Mouse (Mus musculus) frontal cortex, adult (tissue): ENCODE measurements at regions not wholly inside any gene's neighbourhood (a gene's known extent, or its start where the extent isn't known, plus 50 kb on each side); places are given as distances from the start of the nearest gene placed in this dataset.
"Not testable (repeated sequence)": the region's sequence is repeated elsewhere in the genome, so short reads cannot be mapped to it uniquely, and the experiment has no call there.

Source experiments
- ATAC-seq: cut with Nextera tagmentation; 2 replicates; pipeline ENCODE4 v1.9.2; 2017; ENCODE audit warnings: mild to moderate bottlenecking, moderate library complexity, mixed read lengths; ENCODE audit not compliant: low TSS enrichment

DNA sequence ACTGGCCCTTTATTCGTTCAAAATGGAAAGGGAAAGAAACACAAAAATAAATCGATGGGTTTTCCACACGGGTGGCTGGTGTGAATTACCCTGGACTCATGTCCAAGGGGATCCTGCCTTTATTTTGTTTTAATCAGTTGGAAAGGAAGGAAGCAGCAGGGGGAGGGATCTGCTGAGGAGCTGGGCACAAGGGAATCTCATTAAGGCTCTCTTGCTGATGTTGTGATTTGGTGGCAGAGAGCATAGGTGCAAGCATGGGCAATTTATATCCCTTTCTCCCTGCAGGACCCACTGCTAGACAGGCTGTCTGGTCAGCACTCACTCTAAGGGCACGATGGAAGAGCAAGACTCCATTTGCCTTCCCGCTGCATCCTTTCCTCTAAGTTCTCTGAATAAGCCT is 469.2 kb downstream of the Epha7 start:
- no peak for ATAC-seq

DNA sequence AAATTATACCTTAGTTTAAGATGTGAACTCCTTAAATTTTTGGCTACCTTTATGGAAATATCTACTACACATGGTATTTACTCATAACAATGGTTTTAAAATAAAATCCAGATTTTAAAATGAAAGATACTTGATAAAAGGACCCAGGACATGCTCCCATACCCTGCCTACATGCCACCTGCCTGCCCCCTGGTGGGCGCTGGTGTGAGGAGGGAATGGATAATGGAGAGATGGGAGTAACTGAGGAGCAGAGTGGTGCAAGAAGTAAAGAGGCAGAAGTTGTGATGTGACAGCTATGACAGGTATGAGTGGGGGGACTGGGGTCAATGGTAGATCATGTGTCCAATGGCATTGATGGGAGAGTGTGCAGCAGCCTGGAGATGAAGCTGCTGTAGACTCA is 488.4 kb downstream of the Epha7 start:
- no peak for ATAC-seq

DNA sequence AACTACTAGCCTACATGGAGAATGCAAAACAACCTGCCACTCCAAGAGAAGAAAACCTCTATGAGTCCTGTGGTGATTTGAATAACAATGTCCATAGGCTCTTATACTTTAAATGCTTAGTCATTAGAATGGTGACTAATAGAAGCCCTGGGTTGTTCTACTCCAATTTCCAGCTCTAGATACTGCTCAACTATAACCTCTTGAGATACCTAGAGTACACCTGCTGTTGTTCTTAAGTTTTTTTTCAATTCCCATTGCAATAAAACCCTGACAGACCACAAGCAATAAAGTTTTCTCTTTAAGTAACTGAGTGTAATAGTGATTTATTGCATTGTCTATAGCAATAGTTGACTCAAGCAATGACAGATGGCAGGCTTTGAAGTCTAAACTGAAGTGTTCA is 491.0 kb downstream of the Epha7 start:
- ATAC-seq, result no peak

DNA sequence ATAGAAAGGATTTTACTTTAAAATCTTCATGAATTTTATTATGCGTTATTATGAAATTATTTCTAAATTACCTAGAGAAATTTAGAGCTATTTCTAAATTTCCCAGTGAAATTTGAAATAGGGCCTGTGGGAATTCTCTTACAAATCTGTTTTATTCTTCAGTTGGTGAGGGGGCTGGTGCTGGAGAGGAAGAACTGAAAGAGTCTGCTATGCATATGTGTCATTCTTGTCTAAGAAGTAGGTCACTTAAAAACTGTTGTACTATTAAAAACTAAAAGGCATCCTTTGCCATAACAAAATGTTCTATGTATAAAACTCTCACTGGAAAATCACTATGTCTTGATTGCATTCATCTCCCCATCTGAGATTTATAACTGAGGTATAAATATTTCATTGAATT is 494.3 kb downstream of the Epha7 start:
- ATAC-seq, result peak; percentile 95

DNA sequence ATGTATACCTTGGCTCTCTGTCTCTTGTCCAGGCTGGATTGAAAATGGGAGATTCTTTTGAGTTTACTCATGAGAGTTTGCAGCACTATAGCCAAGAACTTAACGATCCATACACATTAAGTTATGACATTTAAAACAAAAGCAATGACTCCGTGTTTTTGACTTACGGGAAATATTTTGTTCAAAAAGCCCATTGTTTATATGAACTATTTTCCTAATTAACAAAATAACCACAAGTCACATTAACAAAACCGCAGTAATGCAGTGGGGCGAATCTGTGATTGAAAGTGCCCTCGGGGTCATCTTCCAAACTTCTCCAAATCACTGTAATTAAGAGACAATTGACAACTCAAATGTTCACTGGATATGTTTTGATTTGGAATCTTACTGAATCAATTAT is 511.0 kb downstream of the Epha7 start:
- no peak for ATAC-seq

DNA sequence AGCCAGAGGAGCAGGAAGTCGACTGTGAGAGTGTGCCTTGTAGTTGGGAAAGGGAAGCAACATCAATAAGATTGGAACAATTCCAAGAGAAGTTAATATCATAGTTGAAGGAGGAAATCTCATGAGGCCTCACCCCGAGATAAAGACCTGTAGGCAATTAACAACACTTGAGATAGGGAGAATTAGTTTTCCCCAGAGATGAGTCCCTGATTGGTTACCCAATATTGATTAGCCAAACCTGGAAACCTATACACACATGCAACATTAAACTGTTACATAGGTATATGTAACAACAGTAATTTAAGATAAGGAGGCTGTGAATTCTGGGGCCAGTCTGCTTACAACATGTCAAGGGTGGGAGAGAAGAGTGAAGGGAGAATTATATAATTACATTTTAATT is 516.2 kb downstream of the Epha7 start:
- ATAC-seq, result no peak

DNA sequence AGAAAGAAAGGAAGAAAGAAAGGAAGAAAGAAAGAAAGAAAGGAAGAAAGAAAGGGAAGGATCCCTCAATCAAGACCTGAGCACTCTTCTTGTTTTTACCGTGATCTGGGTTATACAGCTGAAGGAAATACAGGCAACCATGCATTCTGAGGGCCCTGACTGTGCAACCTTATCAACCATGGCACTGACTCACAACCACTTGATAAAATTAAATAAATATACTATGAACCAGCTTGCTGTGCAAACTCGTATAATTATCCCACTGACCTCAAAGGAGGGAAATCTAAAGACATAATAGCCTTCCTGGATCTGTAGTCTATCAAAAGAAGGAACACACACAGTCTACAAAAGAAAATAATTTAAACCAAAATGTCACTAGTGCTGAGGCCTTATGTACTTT is 518.8 kb downstream of the Epha7 start:
- ATAC-seq, result no peak

DNA sequence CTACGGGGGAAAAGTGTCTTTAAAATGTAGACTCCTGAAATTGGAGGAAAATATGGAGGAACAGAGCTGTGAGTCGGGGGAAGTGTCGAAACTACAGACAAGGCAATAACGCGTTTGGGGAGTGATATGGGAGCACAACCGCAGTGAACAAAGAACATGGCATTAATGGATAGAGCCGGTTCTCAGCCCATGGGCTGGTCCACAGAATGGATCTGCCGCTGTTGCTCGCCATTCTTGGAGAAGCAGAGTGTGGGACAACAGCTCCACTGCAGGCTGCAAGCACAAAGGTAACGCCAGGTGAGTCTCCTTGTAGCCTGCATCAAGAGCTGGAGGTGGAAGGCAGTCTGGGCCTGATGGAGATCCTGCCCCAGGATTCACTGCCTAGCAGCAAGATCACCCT is 524.3 kb downstream of the Epha7 start:
- no peak for ATAC-seq

DNA sequence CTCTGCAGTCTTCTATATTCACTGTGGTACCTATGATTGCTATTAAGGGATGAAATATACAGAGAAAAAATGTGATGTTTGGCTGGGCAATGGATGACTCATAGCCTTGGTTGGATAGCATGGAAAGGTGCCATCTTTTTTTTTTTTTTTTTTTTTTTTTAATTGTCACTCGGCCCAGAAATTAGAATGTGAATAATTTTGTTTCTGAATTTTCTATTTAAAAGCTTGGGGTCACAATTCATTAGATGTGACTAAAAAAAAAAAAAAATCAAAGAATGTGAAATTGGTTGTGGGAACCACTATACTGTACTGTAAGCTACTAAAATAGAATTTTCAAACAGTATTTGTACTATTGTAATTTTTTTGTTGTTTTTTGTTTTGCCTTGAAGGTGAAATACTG is 549.3 kb downstream of the Epha7 start:
- no peak for ATAC-seq

DNA sequence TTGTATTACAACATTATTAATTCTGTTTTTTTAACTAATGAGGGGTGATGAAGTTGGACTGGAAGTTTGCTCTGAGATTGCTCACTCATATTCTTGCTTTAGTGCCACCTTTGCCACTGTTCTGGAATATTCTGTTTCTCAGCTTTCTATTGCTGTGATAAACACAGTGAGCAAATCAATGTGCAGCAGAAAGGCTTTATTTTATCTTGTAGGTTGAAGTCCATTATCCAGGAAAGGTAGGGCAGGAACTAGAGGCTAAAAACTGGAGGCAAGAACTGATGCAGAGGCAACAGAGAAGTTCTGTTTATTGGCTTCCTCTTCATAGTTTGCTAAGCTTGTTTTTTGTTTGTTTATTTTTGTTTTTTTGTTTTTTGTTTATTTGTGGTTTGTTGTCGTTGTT is 576.4 kb downstream of the Epha7 start:
- no peak for ATAC-seq

DNA sequence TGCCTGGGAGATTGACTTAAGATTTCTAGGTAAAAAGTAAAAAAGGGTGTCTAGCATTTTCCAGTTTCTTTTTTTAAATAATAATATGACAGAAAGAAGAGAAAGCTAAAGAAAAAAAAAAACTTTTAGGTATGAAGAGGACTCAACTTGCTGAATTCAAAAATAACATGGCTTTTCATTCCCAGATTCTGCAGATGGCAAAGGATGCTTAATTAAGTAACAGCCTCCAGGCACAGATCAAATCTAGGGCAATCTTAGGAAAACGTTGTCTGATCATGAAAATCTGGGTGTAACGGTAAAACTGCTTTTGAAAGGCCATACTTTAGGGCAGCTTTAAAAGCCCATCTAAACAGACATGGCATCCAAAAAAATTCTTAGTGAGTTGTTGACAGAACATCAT is 577.4 kb downstream of the Epha7 start:
- peak; percentile 90 for ATAC-seq

DNA sequence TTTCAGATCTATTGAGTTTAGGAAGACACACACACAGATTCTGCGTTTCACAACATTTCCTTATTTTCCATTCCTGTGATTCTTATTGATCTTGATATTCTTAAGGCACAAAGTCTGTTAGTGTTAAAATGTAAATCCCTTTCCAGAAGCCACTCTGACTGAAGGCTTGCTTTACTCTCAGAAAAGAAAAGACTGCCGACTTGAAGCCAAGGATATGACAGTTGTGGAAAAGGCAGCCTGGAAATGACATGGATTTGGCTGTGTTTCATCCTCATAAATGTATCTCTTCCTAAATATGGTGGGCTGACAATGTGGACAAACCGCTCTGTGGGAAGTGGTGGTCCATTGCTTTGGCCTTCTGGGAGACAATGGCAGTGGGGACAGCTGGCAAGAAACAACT is 589.2 kb downstream of the Epha7 start:
- ATAC-seq, result no peak

DNA sequence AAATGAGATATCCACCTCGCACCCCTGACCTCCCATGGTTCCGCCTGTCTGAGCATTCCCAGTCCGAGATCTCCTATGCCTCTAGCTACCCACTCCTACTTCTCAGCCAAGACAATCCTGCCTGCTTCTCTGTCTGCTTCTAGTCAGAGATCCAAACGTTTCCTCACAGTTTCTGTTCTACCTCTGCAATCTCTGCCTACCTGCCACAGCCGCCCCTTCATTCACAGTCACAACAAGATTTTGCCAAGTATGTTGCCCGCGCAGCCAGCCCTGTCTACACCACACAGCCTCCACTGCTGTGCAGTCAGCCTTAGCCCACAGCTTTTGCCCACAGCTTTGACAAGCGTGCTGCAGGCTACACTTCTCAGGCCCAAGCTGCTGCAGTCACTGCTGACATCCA is 601.7 kb downstream of the Epha7 start:
- ATAC-seq, result peak; percentile 96

DNA sequence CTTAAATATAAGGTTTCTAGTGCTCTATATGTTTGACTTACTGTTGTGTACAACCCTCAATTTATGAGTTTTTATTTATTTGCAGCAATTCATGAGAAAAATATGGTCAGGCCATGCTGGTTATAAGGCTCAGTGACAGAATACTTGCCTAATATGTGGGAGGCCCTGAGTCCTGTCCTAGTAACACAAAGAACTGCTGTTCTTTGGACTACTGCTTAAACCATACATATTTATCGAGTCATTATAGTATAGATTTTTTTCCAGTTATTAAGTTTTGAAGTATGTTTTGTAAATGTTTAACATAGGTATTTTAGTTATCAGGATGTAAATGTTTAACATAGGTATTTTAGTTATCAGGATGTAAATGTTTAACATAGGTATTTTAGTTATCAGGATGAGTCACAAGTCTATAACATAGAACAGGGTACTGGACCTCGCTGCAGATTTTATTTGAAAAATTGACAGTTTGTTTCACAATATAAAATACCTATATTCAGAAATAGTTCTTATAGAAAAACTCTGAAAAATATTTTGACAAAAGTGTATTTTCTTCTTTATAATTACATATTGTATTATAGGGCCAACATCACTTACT is 607.4 kb downstream of the Epha7 start:
- ATAC-seq, result no peak

DNA sequence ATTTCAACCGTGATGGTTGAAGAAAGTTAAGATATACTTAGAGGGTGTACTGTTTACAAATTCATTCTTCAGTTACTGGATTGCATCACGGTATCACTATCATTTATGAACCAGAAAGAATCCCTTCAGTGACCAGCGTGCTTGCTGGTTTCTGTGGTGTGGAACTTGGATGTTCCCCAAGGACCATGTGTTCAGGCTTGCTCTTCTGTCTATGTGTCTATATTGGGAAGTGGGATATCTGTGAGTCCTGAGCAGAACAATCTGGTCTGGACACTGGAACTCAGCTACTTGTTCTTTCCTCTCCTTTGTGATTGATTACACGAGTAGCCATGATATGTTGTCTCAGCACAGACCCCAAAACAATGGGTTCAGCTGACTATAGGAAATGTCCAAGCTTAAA is 618.6 kb downstream of the Epha7 start:
- not testable (repeated sequence) for ATAC-seq

DNA sequence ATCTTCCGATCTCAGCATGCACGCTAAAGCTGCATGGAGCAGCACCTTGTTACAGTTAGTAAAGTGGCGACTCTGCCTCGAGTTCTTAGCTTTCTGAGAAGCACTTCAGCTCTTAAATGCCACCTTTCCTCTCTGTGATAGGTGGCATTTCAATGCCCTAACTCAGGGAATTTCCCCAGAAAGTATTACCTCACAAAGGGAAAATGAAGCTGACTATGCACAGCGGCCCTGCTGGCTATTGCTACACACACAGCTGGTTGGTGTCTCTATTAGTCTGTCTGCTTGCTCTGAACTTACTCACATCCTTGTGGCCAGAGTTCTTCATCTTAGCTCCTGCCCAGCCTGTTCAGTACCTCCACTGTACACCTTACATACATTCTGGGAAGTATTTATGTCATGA is 650.4 kb downstream of the Epha7 start:
- no peak for ATAC-seq

DNA sequence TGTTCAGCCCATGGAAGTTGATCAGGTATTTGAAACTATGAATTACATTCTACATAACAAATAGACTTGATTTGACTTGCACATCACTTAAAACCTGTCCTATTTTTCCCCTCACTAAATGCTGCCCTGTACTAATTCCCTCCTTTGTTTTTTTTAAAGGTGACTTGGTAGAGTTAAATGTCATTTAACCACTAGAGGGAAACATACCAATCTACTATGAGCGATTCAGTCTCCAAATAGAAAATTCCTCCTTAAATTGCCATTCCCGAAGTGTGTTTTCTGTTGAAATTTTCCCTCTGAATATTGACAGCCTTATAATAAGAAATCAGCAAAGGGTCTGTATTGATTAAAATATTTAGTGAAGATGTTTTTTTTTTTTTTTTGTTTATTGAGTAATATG is 653.4 kb downstream of the Epha7 start:
- no peak for ATAC-seq

DNA sequence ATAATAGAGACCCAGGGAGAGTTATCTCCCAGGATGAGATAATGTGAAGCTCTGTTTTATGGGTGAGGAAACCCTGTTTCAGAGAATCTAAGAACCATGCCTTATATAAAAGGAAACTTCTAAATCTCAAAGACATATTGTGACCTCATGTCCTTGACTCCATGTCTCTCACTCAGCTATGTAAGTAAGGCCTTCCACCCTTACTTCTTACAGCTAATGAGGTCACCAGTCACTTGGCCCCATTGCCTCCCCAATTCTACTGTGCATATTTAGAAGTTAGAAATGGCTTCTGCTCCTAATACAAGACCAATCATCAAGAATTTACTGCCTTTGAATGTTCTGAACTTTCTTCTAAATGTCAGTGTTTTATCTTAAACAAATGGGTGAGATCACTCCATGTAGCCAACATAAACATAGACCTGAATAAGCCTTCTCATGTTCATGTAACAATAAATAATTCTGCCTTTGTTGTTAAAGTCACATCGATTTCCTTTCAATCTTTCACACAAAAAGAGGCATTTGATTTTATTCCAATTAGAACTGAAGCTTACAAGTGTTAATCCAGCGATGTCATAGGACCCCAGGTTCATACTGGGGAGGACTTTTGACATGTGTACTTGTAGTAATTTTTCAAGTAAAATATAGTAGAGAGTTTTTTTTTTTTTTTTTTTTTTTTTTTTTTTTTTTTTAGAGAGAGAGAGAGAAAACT is 667.6 kb downstream of the Epha7 start:
- no peak for ATAC-seq

DNA sequence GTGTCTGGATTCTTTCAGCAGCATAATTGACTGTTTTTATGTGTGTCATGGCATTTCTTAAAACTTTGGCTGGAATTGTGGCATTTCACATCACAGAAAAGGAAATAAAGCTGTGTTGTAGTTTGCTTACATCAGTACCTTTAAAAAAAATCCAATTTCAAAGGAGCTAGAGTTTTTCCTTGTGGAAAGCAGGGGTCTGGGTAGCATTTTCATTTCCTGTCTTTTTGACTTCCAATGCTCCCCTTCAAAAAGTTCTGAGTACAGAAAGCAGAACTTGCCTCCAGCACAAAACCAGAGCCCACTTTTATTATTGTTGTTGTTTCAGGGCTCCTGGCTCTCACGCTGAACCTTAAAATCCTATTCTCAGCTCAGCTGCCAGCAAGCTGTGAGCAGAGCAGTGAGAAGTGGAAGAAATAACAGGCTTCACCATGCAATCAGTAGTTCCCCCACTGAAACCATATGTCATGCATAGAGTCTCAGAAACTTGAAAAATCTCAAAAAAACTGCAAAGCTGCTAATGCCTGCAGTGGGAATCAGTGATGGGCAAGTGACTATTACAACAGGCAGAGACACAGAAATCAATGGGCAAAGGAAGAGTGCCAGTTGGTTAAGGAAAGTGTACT is 668.3 kb downstream of the Epha7 start:
- ATAC-seq, result no peak

DNA sequence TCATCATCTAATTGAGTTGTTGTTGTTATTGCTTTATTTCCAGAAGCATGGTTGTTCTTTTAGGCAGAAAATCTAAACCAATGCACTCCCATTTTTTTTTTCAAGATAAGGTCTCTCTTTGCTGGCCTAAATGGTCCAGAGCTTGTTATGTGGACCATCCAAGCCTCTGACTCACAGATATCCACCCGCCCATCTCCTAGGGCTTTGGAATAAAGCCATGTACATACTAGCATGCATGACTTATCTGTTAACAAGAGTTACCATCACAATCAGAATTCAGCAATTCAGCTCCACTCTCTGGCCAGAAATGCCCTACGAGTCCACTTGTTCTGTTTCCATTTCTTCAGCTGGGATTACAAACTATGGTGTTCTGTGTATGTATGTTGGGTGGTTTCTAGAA is 669.5 kb downstream of the Epha7 start:
- ATAC-seq, result no peak

DNA sequence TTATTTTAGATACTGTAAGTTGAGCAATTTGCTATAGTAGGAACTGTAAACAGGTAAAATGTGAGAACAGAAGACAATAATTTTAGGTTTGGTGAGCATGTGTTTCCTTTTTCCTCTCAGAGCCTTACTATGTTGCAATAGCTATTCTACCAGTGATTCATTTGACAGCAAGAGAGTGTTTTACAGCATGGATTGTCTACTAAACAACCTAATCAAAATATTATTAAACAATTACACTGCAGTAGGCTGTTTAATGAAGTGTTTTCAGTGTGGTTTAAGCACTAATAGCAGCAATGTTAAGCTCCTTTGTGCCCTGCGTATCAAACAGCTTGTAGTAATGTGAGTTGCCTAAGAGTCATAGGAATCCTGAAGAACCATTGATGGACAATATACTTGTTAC is 687.9 kb downstream of the Epha7 start:
- no peak for ATAC-seq

DNA sequence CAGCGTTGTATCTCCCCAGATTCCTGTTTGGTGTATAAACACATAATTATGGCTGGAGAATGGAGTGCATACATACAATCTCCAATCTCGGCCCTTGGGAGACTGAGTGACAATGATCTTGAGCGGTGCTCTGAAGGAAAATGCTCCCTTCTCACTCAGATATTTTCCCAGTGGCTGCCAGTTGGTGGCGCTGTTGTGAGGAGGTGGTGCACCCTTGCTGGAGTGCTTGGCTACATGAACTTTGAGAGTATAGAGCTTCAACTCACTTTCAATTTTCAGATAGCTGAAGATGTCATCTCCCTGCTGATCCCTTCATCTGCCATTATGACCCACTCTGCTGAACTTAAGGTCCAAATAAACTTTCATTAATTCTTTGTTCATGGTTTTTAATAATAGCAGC is 712.1 kb downstream of the Epha7 start:
- ATAC-seq, result no peak

DNA sequence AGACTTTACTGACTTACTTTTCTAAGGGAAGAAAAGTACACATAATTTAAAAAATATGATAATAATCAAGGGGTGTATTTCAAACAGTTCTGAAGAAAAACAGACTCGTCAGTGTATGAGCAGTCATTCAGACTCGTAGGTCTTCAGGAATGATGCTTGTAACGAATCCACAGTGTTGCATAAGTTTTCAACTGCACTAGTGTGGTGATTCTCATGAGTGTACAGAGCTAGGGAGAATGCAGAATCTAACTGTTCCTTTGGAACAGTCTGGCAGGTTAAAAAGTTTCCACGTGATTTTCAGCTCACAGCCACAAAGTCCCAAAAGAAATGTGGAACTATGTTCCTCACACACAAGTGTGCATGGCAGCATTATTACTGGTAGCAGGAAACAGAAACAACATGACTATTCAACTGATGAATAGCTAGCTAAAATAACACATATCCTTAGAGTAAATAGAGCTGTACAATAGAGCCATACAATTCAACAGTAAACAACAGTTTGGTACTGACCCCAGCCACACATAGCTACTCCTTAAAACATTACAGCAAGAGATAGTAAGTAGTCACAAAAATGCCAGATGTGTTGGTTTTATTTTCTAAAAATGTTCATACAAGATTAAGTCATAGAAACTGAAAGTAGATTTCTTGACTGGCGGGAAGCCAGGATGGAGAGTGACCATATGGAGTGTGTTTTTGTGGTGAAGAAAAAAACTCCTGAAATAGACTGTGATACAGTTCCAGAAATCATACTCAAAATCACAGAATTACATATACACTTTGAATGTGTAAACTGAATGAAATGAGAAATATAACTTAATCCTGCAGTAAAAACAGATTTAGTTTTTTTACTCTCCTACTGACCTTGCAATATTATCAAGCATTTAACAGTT is 713.1 kb downstream of the Epha7 start:
- peak; percentile 91 for ATAC-seq
